Mouse (Mus musculus) small intestine, adult 2 months (tissue): Measurements from ENCODE around the gene Hcls1.

ENCODE experiments used
- CTCF ChIP-seq: fragments of 200-500 bp; IDR thresholded peaks from 2 replicates; pipeline ENCODE4 v1.5.1; 2012; ENCODE audit warnings: low read depth, mild to moderate bottlenecking, control low read depth, inconsistent platforms, low read length, moderate library complexity, mixed read lengths; ENCODE audit not compliant: insufficient replicate concordance, insufficient read length; ENCODE audit errors: extremely low read depth
- POLR2A ChIP-seq: fragments of 200-500 bp; IDR thresholded peaks from 2 replicates; pipeline ENCODE4 v1.6.1; 2012; ENCODE audit warnings: low read depth, mild to moderate bottlenecking, control low read depth, inconsistent platforms, low read length, moderate library complexity

DNA sequence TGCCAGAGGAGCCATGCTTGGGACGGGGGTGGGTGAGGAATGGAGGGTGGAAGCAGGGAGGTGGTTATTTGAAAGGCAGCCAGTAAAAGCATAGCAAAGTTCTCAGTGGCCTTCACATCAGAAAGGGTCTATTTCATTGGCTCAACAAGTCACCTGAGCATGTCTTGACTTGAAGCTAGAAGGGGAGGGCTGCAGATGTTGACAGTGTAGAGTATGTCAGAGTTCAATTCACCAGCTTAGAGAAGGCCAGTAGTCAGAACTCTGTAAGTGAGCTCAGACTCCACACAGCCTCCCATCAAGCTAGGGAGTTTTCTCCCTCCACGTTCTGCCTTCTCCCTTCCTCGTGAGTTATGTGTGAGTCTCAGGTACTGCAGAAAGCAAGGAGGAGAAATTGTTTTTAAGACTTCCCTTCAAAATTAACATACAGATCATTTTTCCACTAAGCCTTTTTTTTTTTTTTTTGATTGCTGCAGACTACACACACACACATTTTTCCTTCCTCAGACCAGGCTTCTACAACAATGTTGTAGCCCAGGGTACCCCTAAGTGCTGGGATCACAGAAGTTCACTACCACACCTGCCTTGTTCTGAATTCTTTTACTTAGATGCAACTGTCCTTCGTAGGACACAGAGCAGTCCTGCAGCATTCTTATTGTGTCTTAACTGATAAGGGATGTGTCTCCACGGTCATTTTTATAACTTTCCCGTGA, 497 bp upstream of the Hcls1 start:
- TF ChIP-seq CTCF (no peak), POLR2A (no peak)
